Mouse (Mus musculus) layer of hippocampus, postnatal 36 days (tissue): Measurements from ENCODE around the gene Map4k3. TPM values are rescaled to one million over a fixed set of nuclear protein-coding genes. Genes with fewer than 3 reads are reported as not detected.

Source experiments
- DNase-seq, 2 experiments: peaks; one replicate each; pipeline ENCODE4 v3.0.0; 2022
- total RNA-seq, 2 experiments: library from RNA; stranded (reverse); gene quantifications; 2 replicates each; pipeline ENCODE4 v1.2.3; 2021

The Map4k3 gene
- total RNA-seq, 2 experiments from 2014 or later = 89.8 to 92.7 TPM

DNA sequence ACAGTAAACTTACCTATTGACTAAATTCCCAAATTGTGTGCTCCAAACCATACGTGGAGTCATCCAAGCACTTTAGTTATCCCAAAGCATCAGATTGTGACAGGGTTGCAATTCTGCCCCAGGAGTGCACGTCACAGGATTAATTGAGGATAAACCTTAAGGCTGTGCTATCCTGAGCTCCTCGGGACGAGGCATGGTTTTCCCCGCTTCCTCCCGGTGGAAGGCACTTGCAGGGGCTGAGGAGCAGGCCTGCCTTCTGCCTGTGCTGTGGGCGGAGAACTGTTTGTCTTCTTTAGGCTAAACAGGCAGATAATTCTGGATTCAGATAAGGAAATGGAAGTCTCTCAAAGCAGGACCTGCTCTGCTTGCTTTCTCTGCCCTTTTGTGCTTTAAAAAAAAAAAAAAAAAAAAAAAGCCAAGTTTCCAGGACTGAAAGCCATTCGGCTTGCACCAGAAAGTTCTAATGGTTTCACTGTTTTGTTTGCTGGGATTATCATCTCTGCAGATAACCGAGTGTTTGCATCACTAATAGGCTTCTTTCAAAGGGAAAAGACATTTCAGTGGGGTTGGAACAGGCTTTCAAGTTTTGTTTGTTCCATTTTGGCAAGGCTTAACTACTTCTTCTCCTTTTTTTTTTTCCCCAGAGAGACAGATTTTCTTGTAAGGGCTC is 930 bp upstream of the Map4k3 start:
- peak; percentile 34 to 41 for DNase-seq

DNA sequence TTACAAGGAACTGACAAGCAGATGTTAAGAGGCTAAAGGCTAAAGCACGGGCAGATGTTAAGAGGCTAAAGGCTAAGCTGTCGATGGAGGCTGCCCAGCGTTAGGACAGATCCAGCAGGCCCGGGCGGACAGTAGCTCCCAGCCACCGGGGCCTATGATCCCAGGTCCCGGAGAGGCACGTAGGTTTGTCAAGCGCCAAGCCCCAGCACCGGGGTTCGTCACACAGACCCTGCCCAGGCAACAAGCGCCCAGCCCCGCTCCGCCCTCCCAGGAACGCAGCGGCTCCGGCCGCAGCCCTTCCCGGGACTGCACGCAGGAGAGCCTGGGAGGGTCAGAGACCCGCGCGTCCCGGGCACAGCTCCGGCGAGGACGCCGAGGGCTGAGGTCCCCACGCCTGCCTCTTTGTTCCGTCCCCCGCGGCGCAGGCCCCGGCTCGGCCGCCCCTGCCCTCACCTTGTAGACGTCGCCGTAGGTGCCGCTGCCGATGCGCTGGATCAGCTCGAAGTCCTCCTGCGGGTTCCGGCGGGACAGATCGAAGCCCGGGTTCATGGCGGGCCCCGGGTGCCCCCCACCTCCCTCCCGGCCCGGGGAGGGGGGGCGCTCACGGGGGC is 839 bp downstream of the Map4k3 start:
- peak; percentile 34 to 53 for DNase-seq

DNA sequence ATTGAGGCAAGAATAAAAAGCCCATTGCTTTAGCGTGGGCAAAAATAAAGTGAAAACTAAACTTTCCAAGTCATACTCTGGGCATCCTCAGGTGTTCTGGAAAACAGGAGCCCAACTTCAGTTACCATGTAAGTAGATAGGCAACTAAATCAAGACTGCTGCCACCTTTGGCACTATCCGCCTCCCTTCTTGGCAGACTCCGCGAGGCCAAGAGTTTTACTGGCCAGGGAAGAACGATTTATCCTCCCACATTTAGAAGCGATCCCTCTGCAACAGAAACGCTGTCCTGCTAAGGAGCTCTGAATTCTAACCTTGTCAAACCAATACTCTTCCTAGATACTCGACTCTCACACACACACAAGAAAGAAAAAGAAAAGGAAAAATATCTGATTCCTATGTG is 1.5 kb downstream of the Map4k3 start:
- no peak for DNase-seq

DNA sequence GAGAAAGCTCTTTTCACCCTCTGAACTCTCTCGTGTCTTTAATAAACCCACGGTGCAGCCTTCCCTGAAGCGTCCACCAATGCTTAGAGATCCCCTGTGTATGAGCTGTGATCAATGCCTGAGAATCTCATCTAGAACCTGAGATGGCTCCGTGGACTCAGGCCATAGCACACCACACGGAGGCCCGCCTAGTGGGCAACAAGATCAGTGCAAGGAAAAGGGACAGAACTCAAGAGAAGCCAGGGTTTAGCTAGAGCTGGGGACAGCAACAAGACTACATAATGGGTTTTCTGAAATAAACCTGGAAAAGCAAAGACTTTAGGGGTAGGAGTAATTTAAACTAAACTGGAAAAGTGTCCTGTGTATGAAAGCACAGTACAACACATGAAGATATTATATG is 5.2 kb downstream of the Map4k3 start:
- no peak for DNase-seq

DNA sequence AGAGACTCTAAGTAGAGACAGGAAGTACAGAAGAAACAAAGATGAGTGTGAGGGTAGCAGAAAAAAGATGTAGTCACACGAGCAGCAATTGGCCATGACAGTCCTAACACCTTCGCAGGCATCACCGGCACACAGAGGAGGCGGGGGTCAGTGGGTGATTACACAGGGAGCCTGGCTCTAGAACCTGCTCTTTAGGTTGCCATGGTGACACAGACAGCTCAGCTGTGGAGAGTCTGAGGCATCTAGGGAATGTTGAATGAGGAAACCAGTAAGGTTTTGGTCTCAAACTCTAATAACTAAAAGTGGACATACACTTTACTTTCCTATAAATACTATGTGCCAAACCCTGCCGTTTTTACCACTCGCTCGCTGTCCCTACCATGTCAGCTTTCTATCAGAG is 6.6 kb downstream of the Map4k3 start:
- no peak for DNase-seq

DNA sequence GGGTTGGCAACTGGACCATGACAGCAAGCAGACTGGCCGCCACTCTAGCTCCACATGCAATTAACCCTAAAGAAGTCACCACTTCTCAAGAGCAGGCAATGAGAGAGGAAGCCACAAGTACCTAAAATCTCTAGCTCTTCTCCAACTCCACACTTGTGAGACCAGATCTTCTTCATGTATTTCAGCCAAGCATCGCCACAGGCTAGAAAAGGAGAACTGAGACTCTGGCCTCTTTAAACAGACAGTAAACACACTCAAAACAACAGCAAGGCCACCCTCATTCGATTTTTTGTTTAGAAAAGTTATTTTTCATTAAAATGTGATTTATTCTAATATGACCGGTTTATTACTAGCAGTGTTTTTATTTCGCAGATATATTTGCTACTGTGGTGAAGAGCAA is 9.0 kb downstream of the Map4k3 start:
- DNase-seq = no peak

DNA sequence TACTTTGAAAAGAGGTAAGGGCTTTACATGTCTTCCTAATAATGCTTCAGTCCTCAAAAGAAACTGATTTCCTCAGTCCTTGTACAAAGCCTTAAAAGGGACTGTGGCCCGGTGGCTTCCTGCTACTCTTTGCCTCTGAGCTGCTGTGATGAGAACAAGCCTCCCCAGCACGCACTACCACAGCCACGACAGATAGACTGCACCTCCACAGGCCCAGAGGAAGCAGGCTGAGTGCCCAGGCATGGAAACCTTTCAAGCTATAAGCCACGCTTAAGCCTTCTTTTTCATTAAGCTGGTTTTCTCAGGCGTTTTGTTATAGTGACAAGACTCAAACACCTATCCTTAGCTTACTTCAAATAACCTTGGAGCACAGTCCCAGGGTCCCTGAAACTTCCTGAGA is 10.0 kb downstream of the Map4k3 start:
- DNase-seq = no peak

DNA sequence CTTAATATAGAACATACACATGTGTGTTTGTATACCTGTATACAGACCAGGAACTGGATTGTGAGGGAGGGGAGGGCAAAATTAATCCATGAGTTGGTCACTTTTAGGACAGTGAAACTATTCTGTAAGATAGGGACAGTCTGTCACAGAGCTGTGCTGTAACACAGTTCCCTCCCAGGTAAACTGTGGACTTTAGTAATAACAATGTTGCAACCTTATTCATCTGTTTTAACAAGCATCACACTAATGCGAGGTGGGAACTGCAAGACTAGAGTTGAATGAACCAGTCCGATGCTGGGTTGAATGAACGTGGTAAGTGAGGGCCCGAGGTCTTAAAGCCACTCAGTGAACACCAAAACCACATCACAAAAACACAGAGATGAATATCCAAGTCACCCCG is 14.7 kb downstream of the Map4k3 start:
- DNase-seq = no peak

DNA sequence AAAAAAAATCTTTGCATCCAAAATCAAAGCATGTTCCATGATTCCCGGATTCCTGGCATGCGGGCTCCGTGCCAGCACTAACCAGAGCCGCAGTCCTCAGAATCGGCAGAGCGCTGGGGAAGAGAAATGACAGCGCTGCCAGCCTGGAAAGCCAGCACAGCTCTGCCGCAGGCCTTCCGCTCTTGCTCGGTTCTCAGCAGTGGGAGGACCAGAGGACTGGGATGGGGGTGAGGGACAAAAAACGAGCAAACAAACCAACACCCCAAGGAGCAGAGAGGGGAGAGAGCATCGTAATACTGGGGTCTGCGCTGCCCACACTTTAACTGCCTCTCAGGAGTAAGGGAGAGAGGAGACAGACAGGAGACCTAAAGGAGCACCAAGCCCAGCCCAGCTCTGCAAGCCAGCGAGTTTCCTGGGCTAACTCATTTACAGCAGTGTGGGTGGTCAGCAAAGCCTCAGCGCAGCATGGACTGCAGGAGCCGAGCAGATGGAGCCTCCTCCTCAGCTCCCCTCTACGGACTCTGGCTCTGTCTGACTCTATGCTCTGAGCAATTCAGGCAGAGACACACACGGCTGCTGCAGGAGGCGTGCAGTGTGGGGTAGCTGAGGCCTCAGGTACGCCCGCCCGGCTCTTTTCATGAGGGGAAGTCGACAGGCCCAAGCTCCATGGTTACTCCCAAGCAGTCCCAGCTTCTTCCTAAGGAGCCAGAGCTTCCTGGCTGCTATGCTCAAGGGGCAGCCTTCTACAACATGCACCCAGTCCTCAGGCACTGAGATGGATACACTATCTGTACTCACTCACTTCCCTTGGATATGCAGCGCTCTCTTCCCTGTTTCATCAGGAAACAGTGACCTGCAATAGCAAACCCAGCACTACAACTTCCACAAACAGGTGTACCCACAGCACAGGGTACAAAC is 18.1 kb downstream of the Map4k3 start:
- DNase-seq = peak; percentile 65 to 68

DNA sequence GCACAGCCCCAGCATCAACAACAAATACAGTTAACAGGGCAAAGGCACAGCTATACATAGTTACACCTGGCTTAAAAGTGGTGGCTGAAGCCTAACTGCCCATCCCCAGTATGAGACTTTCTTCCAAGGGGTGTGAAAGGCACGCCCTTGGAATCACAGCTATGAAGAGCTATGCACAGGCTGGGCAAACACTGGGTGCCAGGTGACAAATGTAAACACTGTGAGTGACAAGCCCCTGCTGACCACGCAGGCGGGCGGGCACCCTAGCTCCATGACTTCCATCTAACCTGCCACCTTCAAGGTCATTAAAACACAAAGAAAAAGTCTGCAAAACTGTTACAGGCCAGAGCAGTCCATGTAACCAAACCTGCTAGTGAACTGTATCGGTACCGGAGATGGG is 19.5 kb downstream of the Map4k3 start:
- no peak for DNase-seq

DNA sequence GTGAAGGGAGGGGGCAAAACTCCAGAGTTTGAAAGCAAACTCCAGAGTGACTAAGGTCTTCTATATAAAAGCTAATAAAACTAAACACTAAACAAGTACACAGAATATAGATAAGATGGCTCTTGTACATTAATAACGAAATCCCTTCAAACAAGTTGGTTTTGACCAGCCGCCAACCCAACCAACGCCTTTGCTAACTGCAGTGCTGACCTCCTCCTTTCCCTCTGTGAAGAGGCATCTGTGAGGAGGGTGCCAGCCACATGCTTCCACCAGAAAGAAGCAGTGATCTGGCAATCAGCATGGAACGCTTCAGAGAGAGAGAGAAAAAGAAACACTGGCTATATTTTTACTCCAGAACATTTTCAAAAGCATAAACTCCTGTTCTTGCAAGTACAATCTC is 21.1 kb downstream of the Map4k3 start:
- DNase-seq = peak; percentile 40 to 56

DNA sequence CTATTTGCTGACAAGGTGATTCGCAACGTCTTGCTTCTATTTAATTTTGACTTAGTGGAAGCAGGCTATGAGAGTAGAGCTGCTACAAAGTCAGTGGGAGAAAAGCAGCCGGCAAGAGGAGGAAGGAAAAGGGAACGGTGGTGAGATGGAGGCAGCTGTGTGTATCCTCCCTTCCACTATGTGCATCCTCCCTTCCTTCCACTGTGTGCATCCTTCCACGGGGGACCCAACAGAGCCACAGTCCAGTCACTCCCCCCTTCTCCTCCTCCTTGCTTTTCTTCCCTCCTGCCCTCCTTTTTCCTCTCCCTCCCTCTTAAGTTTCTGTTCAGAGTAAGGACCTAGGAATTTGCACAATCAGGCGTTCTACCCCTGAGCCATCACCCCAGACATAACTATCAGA is 21.7 kb downstream of the Map4k3 start:
- DNase-seq = no peak

DNA sequence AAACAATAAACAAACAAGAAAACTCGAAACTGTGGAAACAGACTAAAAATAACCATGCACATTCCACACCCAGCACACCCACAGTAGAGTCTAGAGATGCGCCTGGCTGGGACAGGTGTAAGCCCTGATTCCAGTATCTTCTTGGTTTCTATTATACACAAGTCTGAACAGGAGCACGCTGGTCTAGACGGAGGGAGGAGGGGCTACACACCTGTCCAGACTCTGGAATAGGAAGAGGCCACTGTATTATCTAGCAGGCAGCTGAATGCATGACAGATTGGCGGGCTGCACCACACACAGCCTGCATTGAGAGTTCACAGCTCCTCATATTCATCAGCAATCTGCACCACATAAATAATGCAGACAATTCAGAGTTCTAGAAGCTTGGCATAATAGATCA is 26.6 kb downstream of the Map4k3 start:
- no peak for DNase-seq

DNA sequence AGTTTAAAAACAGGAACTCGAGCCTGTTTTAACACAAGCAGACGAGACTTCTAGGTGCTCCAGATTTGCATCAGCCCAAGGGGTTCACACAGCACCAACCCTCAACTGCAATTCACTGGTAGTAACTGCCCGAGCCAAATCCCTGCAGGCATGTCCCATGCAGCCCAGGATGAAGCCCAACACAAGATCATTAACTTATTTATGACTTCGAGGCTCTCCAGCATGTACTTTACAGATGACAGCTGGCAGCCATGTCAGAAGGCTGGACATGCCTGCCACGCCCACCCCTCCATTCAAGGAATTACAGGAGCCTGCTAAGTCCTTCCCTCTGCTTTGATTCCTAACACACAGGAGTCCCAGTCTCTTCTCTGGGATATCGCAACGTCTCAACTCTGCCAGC is 29.4 kb downstream of the Map4k3 start:
- DNase-seq = no peak

DNA sequence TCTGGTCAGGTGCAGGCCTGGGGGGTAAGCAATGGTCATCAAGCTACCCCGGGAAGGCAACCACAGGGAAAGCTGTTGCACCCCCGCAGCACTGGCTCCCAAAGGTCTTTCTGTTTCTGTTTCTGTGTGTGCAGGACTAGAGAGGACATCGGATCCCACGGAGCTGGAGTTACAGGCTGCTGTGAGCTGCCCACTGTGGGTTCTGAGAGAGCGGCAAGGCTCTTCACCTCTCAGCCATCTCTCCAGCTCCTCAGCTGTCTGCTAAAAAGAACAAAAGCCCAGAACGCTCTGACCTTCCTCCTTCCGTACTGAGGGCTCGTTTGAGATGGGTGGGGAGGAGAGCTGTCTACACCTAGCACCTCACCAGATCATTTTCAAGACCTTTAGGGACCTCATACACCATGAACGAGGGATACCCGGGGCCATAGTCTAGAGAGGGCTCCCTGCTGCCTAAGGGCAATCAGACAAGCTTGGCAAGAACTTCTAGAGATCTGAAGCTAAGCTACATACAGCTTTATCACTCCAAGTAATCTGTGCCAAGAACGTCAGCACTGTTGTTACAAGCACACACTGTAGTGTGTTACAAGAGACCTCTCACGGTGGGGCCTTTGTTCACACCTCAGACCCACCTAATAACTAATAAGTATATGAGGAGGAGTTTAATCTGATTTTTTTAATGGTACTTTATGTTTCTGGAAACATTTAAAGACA is 29.9 kb downstream of the Map4k3 start:
- no peak for DNase-seq

DNA sequence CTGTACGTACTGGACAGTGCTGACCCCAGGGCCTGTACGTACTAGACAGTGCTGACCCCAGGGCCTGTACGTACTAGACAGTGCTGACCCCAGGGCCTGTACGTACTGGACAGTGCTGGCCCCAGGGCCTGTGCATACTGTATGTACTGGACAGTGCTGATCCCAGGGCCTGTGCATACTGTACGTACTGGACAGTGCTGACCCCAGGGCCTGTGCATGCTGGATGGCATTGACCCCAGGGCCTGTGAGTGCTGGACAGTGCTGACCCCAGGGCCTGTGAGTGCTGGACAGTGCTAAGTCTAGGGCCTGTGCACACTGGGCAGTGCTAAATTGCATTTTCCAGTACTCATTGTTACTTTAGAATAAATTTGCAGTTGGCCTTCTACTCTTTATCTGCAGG is 31.3 kb downstream of the Map4k3 start:
- no peak for DNase-seq

DNA sequence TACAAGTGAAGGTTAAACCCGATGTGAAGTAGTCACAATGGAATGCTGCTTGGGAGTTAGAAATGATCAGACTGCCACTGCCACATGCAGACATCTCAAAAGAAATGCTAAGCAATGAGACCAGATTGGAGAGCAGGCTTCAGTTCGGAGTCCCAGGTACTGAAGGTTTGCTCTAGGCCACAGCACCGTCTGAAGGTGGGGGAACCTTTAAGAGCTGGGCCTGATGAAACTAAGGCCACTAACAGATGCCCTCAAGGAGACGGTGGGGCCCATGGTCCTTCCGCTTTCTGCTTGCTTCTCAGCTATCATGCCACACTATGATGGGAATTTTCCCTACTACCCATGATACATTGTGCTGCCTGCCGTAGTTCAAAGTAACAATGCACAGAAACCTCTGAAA is 32.1 kb downstream of the Map4k3 start:
- DNase-seq = no peak

DNA sequence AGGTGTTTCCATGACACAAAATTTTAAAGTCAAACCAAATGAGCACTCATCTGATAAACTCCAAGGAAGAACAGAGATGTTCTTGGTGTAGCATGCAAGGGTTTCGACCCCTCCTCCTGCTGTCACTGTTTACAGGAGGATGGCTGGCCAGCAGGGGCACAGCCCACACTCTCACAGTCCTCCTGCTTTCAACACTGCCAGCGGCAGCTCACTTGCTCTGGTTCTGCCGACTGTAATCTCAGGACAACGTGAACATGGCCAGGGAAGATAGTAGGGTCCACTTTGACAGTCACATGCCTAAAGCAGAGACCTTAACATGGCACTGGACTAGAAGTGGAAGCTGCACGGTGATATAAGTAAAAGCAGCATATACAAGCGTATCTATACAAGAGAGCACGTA is 34.6 kb downstream of the Map4k3 start:
- DNase-seq = no peak

DNA sequence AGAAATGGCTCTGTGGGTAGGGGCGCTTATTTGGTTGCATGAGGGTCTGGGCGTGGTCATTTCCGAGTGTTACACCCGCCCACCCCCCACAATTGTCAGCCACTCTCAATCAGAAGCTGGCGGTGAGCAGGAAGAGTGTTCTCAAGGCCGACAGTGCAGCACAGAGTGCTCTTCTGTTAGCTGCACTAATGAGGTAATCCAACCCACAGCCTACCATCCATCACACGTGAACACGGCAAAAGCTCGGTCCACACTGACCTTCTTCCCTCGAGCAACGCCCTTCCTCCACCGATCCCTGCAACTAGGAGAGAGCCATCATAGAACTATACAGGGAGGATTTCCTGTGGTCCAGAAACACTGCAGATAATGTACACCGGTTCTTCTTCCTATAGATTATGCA is 36.1 kb downstream of the Map4k3 start:
- DNase-seq = no peak

DNA sequence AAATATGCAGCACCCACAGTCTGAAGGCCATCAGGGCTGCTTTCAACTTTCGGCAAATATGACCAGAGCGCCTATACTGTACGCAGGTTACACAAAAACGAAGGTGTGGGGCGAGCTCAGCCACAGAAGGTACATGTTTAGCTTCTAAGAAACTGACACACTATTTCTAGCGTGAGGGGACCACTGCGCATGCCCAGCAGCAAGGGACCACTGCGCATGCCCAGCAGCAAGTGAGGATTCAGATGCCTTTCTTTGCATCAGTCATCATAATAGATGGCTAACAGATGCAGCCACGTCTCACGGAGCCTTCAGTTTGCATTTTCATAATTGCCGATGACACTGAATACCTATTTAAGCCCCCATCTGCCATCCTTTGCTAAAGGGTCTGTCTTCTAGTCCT is 39.6 kb downstream of the Map4k3 start:
- DNase-seq = no peak

DNA sequence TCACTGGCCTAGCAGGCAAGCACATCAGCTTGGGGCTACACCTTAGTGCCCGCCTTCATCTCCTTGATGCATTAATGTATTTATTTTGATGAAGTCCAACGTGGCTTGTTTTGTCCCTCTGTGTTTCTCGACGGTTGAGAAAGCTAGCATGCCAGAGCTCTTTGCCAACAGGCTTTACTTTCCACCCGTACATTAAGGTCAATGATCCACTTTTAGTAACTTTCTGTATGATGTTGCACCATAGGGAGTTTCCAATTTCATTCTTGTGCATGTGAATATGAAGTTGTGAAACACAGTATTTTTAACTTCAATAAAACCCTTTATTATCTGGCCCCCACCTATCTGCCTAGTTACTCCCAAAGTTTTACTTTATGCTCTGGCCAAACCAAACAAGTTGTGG is 42.2 kb downstream of the Map4k3 start:
- no peak for DNase-seq

DNA sequence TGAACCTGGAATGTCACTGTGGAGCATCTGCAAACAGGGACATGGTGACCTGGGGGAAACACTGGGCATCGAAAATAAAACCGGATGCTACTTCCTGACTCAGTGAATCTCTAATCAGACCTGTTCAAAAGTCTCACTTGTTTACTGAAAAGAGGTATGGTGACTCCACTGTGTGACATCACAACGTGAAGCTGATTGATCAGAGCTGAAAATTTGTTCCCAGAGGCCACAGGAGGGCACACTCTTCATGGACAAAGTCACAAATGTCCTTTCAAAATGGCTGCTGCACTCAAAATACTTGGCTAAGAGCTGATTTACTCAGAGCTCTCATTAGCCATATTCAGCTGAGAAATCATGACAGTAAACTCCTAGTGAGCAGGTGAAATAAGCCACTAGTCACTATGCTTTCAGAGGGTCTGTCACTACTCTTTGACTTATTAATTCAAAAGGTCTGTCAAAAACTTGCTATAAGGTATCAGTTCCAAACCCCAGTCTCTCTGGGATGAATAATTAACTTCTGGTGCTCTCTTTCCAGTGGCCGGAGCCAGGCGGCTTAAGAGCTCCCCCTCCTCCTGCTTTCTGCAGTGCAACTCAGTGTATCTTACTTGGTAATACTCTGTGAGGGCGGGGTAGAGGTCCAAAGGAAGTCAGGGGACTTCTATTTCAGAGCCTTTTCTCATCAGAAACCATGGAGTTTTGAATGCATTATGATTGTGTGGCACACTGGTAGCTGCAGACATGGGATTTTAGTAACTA is 44.3 kb downstream of the Map4k3 start:
- DNase-seq = no peak
